Mouse (Mus musculus) CH12.LX (cell line): ENCODE data around the gene E030018B13Rik. TPM values are rescaled to one million over a fixed set of nuclear protein-coding genes. Genes with fewer than 3 reads are reported as not detected.

ENCODE experiments used
- DNase-seq: peaks from one replicate; pipeline ENCODE4 v3.0.0-alpha.2; 2013; ENCODE audit errors: extremely low read depth
- H3K27ac ChIP-seq: 2 replicates; pipeline ENCODE4 v1.5.1; 2012; ENCODE audit warnings: low read depth, mild to moderate bottlenecking, control low read depth, moderate library complexity; ENCODE audit not compliant: insufficient read depth
- H3K27me3 ChIP-seq: replicated peaks from 2 replicates; pipeline ENCODE3; 2012; ENCODE audit warnings: inconsistent platforms
- H3K36me3 ChIP-seq, 2 experiments: replicated peaks in 1 of 2; 2 replicates each; pipeline versions ENCODE3 to v1.6.1; 2012; ENCODE audit warnings: inconsistent platforms in 1 of 2, low read length in 1 of 2, mild to moderate bottlenecking in 1 of 2, mixed read lengths in 1 of 2, moderate library complexity in 1 of 2; ENCODE audit not compliant: control insufficient read depth in 1 of 2, insufficient read depth in 1 of 2
- H3K4me1 ChIP-seq, 2 experiments: 2 replicates each; pipeline ENCODE4 v1.6.1; 2012; ENCODE audit warnings: inconsistent platforms in 1 of 2, moderate library complexity in 1 of 2; ENCODE audit not compliant: insufficient read depth in 2 of 2, control insufficient read depth in 1 of 2
- H3K4me2 ChIP-seq: 2 replicates; pipeline ENCODE4 v1.6.1; 2012; ENCODE audit warnings: low read depth, mild to moderate bottlenecking, control low read depth; ENCODE audit not compliant: poor library complexity, insufficient read depth, severe bottlenecking
- H3K4me3 ChIP-seq, 3 experiments: fragments of 150-350 bp in 1 of 3; sonication (generic) in 1 of 3; replicated peaks in 1 of 3; 2 replicates each; pipeline versions ENCODE3 to v1.5.1; 2011 to 2012; ENCODE audit warnings: low read depth in 2 of 3, low read length in 2 of 3, mild to moderate bottlenecking in 2 of 3, moderate library complexity in 2 of 3, control low read depth in 1 of 3, improper control_type of control experiment in 1 of 3, inconsistent platforms in 1 of 3, mixed read lengths in 1 of 3; ENCODE audit not compliant: poor library complexity in 1 of 3
- H3K79me2 ChIP-seq: replicated peaks from 2 replicates; pipeline ENCODE4 v1.6.1; 2012; ENCODE audit warnings: mild to moderate bottlenecking, moderate library complexity; ENCODE audit not compliant: control insufficient read depth, poor library complexity, insufficient read depth, severe bottlenecking; ENCODE audit errors: extremely low read depth
- H3K9ac ChIP-seq: 2 replicates; pipeline ENCODE4 v1.6.1; 2012; ENCODE audit warnings: low read depth, mild to moderate bottlenecking, control low read depth, moderate library complexity; ENCODE audit not compliant: insufficient read depth
- H3K9me3 ChIP-seq: replicated peaks from 2 replicates; pipeline ENCODE3; 2012; ENCODE audit warnings: low read length, inconsistent platforms, mixed read lengths
- BHLHE40 ChIP-seq: IDR thresholded peaks from 2 replicates; pipeline ENCODE4 v1.6.1; 2011; ENCODE audit warnings: mild to moderate bottlenecking, low read depth, low read length, improper control_type of control experiment
- CHD1 ChIP-seq: IDR thresholded peaks from 2 replicates; pipeline ENCODE4 v1.6.1; 2012; ENCODE audit warnings: low read depth, low read length, improper control_type of control experiment, inconsistent platforms
- CHD2 ChIP-seq: IDR thresholded peaks from 2 replicates; pipeline ENCODE4 v1.6.1; 2011; ENCODE audit warnings: low read length, improper control_type of control experiment
- E2F4 ChIP-seq: IDR thresholded peaks from 2 replicates; pipeline ENCODE4 v1.6.1; 2011; ENCODE audit warnings: low read depth, low read length, improper control_type of control experiment; ENCODE audit not compliant: insufficient replicate concordance
- ETS1 ChIP-seq: conservative IDR thresholded peaks from 2 replicates; pipeline ENCODE4 v1.6.1; 2012; ENCODE audit warnings: low read depth, mild to moderate bottlenecking, inconsistent platforms, low read length, improper control_type of control experiment, moderate library complexity
- GABPA ChIP-seq: IDR thresholded peaks from 2 replicates; pipeline ENCODE4 v1.6.1; 2012; ENCODE audit warnings: low read depth, low read length, improper control_type of control experiment, inconsistent platforms; ENCODE audit not compliant: insufficient replicate concordance
- HCFC1 ChIP-seq: IDR thresholded peaks from 2 replicates; pipeline ENCODE4 v1.6.1; 2012; ENCODE audit warnings: low read depth, mild to moderate bottlenecking, inconsistent platforms, low read length, improper control_type of control experiment
- IRF4 ChIP-seq: IDR thresholded peaks from 2 replicates; pipeline ENCODE4 v1.6.1; 2014; ENCODE audit warnings: low read depth, mild to moderate bottlenecking, inconsistent platforms, low read length, improper control_type of control experiment
- JUN ChIP-seq: IDR thresholded peaks from 2 replicates; pipeline ENCODE4 v1.6.1; 2011; ENCODE audit warnings: low read depth, mild to moderate bottlenecking, low read length, improper control_type of control experiment, moderate library complexity; ENCODE audit not compliant: insufficient read depth
- JUND ChIP-seq: conservative IDR thresholded peaks from 2 replicates; pipeline ENCODE4 v1.6.1; 2011; ENCODE audit warnings: low read depth, low read length, improper control_type of control experiment
- KAT2A ChIP-seq: IDR thresholded peaks from 2 replicates; pipeline ENCODE4 v1.6.1; 2012; ENCODE audit warnings: low read length, improper control_type of control experiment, inconsistent platforms; ENCODE audit not compliant: insufficient replicate concordance
- MAX ChIP-seq: IDR thresholded peaks from 2 replicates; pipeline ENCODE4 v1.6.1; 2011; ENCODE audit warnings: low read length, improper control_type of control experiment
- MAZ ChIP-seq: IDR thresholded peaks from 2 replicates; pipeline ENCODE4 v1.6.1; 2012; ENCODE audit warnings: low read depth, mild to moderate bottlenecking, inconsistent platforms, low read length, improper control_type of control experiment, moderate library complexity
- MEF2A ChIP-seq: IDR thresholded peaks from 2 replicates; pipeline ENCODE4 v1.6.1; 2014; ENCODE audit warnings: low read depth, mild to moderate bottlenecking, inconsistent platforms, low read length, improper control_type of control experiment, borderline replicate concordance
- MXI1 ChIP-seq: IDR thresholded peaks from 2 replicates; pipeline ENCODE4 v1.6.1; 2011; ENCODE audit warnings: mild to moderate bottlenecking, low read depth, low read length, improper control_type of control experiment
- MYC ChIP-seq: IDR thresholded peaks from 2 replicates; pipeline ENCODE4 v1.6.1; 2011; ENCODE audit warnings: low read depth, mild to moderate bottlenecking, improper control_type of control experiment, low read length
- NELFE ChIP-seq: IDR thresholded peaks from 2 replicates; pipeline ENCODE4 v1.6.1; 2011; ENCODE audit warnings: low read depth, low read length, improper control_type of control experiment
- NRF1 ChIP-seq: IDR thresholded peaks from 2 replicates; pipeline ENCODE4 v1.6.1; 2014; ENCODE audit warnings: low read depth, mild to moderate bottlenecking, inconsistent platforms, low read length, improper control_type of control experiment, moderate library complexity
- POLR2A ChIP-seq: IDR thresholded peaks from 2 replicates; pipeline ENCODE4 v1.6.1; 2011; ENCODE audit warnings: low read depth, mild to moderate bottlenecking, improper control_type of control experiment, low read length
- POLR2AphosphoS2 ChIP-seq: IDR thresholded peaks from 2 replicates; pipeline ENCODE4 v1.6.1; 2011; ENCODE audit warnings: low read depth, low read length, improper control_type of control experiment
- RAD21 ChIP-seq: IDR thresholded peaks from 2 replicates; pipeline ENCODE4 v1.6.1; 2011; ENCODE audit warnings: low read depth, mild to moderate bottlenecking, low read length, improper control_type of control experiment, moderate library complexity
- RCOR1 ChIP-seq: conservative IDR thresholded peaks from 2 replicates; pipeline ENCODE4 v1.6.1; 2012; ENCODE audit warnings: low read depth, mild to moderate bottlenecking, inconsistent platforms, low read length, improper control_type of control experiment
- SIN3A ChIP-seq: IDR thresholded peaks from 2 replicates; pipeline ENCODE4 v1.6.1; 2012; ENCODE audit warnings: low read length, improper control_type of control experiment, inconsistent platforms
- SMC3 ChIP-seq: IDR thresholded peaks from 2 replicates; pipeline ENCODE4 v1.6.1; 2011; ENCODE audit warnings: low read depth, low read length, improper control_type of control experiment
- TCF12 ChIP-seq: IDR thresholded peaks from 2 replicates; pipeline ENCODE4 v1.6.1; 2014; ENCODE audit warnings: low read depth, mild to moderate bottlenecking, inconsistent platforms, low read length, improper control_type of control experiment
- UBTF ChIP-seq: IDR thresholded peaks from 2 replicates; pipeline ENCODE4 v1.6.1; 2012; ENCODE audit warnings: low read depth, mild to moderate bottlenecking, inconsistent platforms, low read length, improper control_type of control experiment, moderate library complexity
- USF2 ChIP-seq: conservative IDR thresholded peaks from 2 replicates; pipeline ENCODE4 v1.6.1; 2011; ENCODE audit warnings: low read depth, low read length, improper control_type of control experiment
- ZC3H11A ChIP-seq: IDR thresholded peaks from 2 replicates; pipeline ENCODE4 v1.6.1; 2012; ENCODE audit warnings: low read depth, mild to moderate bottlenecking, inconsistent platforms, low read length, improper control_type of control experiment
- ZKSCAN1 ChIP-seq: IDR thresholded peaks from 2 replicates; pipeline ENCODE4 v1.6.1; 2012; ENCODE audit warnings: low read depth, inconsistent platforms, low read length, improper control_type of control experiment, borderline replicate concordance
- ZMIZ1 ChIP-seq: IDR thresholded peaks from 2 replicates; pipeline ENCODE4 v1.6.1; 2012; ENCODE audit warnings: low read depth, mild to moderate bottlenecking, inconsistent platforms, low read length, improper control_type of control experiment
- ZNF384 ChIP-seq: IDR thresholded peaks from 2 replicates; pipeline ENCODE4 v1.6.1; 2012; ENCODE audit warnings: low read depth, low read length, improper control_type of control experiment, inconsistent platforms
- dilution Hi-C: fragments of 300-500 bp; cut with MboI; formaldehyde crosslinking; loops from 2 replicates; pipeline ENCODE4 v1.14.3; 2020; ENCODE audit warnings: low sequenced_read_pairs; ENCODE audit not compliant: extremely low pct_unique_long_range_greater_than_20kb, extremely low pct_ligation_motif_present
- in situ Hi-C: fragments of 300-500 bp; cut with MboI; formaldehyde crosslinking; loops from 3 replicates; pipeline ENCODE4 v1.14.3; 2019; ENCODE audit warnings: low sequenced_read_pairs, low pct_ligation_motif_present, low pct_unique_long_range_greater_than_20kb, mixed read lengths
- polyA plus RNA-seq: library from polyadenylated mRNA; unstranded; fragments of >175 nt; gene quantifications from 2 replicates; pipeline ENCODE4 v1.2.1, GENCODE M21; 2012; ENCODE audit warnings: low read depth; ENCODE audit not compliant: insufficient read length
- total RNA-seq, 2 experiments: library from RNA; depleted of rRNA; stranded (reverse); fragments of 300-350 nt in 1 of 2; fragments of >200 nt in 1 of 2; gene quantifications; 2 replicates each; pipeline ENCODE4 v1.2.3; 2012 to 2014

The E030018B13Rik gene
- total and polyA plus RNA-seq, 3 experiments, result not detected

GRCm38 (mm10) chr7:63903635-63904380 is 12.8 kb upstream of the E030018B13Rik start:
- no peak overlapping the region for H3K27ac ChIP-seq
- dilution Hi-C loops, result no loop called here
- in situ Hi-C loops, result no loop called here
- no peak overlapping the region for H3K9ac ChIP-seq
- H3K79me2 ChIP-seq, result peaks cover 10% of the 10 kb centered on the region
- no peaks in the 10 kb centered on the region for H3K9me3 ChIP-seq
- H3K4me1 ChIP-seq, result peaks cover 10 to 41% of the 10 kb centered on the region in 2 experiments
- TF ChIP-seq SIN3A (no peak), UBTF (no peak), ZMIZ1 (no peak), CHD1 (no peak), RCOR1 (no peak), JUN (no peak), MXI1 (no peak), MAX (no peak), JUND (no peak), TCF12 (no peak), USF2 (no peak), SMC3 (no peak), GABPA (no peak), POLR2AphosphoS2 (no peak), HCFC1 (no peak), POLR2A (no peak), NRF1 (no peak), E2F4 (no peak), MAZ (no peak), ZKSCAN1 (no peak)
- H3K4me3 ChIP-seq, result no peak overlapping the region
- DNase-seq, result no peak
- H3K36me3 ChIP-seq, result peaks cover 0 to 12% of the 10 kb centered on the region in 2 experiments
- H3K27me3 ChIP-seq, result no peaks in the 10 kb centered on the region
- H3K4me2 ChIP-seq, result no peak overlapping the region

- H3K27me3 ChIP-seq, result no peaks in the 10 kb centered on the region
- H3K9ac ChIP-seq, result no peak overlapping the region
- H3K27ac ChIP-seq, result no peak overlapping the region
- TF ChIP-seq NELFE, result no peak
- no peak for TF ChIP-seq ZNF384
- no peak for TF ChIP-seq SIN3A
- no peak for TF ChIP-seq POLR2AphosphoS2
- no peak for TF ChIP-seq MYC
- no peak for TF ChIP-seq ZMIZ1
- no peak for TF ChIP-seq JUN
- TF ChIP-seq BHLHE40, result no peak
- TF ChIP-seq ETS1, result no peak
- TF ChIP-seq POLR2A, result no peak
- TF ChIP-seq MEF2A, result no peak
- TF ChIP-seq GABPA, result no peak
- TF ChIP-seq IRF4, result no peak
- no peak for TF ChIP-seq KAT2A
- TF ChIP-seq MAZ, result no peak
- no peak for TF ChIP-seq RAD21
- TF ChIP-seq CHD2, result no peak
- no peak for TF ChIP-seq E2F4
- no peak for TF ChIP-seq ZC3H11A
- dilution Hi-C loops, result no loop called here
- DNase-seq, result no peak
- H3K4me2 ChIP-seq, result no peak overlapping the region
- H3K4me3 ChIP-seq, result no peak overlapping the region
- in situ Hi-C loops, result no loop called here
- peaks cover 14 to 50% of the 10 kb centered on the region in 2 experiments for H3K4me1 ChIP-seq
- H3K79me2 ChIP-seq, result peaks cover 15% of the 10 kb centered on the region
- H3K36me3 ChIP-seq, result peaks cover 0 to 7% of the 10 kb centered on the region in 2 experiments
- no peaks in the 10 kb centered on the region for H3K9me3 ChIP-seq
Measured at GRCm38 (mm10) chr7:63905190-63905589, 11.5 kb upstream of the E030018B13Rik start.
